Mouse (Mus musculus): ENCODE data around the gene Kazn. TPM values are rescaled to one million over a fixed set of nuclear protein-coding genes. Genes with fewer than 3 reads are reported as not detected.

Kazn gene
- total and polyA plus RNA-seq, 2 experiments from 2014 or later = 20.9 to 78.3 TPM

- Histone ChIP-seq H3K9ac (replicated peaks; ENCODE audit: low read length) (no peak overlapping the region), H3K4me3 (ENCODE audit: low read length) (no peak overlapping the region), H3K36me3 (ENCODE audit: insufficient read depth, low read length) (no peaks in the 10 kb centered on the region), H3K4me1 (ENCODE audit: insufficient read depth, low read length) (peaks cover 5% of the 10 kb centered on the region), H3K9me3 (ENCODE audit: low read length) (no peaks in the 10 kb centered on the region), H3K27ac (no peak overlapping the region), H3K4me2 (ENCODE audit: low read depth, low read length) (no peak overlapping the region), H3K27me3 (ENCODE audit: insufficient read depth, low read length) (no peaks in the 10 kb centered on the region)
- no peak for ATAC-seq
- no peak for DNase-seq (ENCODE audit: low spot score)
- no peak for TF ChIP-seq CTCF (IDR thresholded peaks at IDR 0.05; ENCODE audit: low read depth)
- WGBS = 86% methylated on average over 9 of the region's 9 CpGs
Measured at GRCm38 (mm10) chr4:142185533-142185900, 53.7 kb downstream of the Kazn start.

DNA sequence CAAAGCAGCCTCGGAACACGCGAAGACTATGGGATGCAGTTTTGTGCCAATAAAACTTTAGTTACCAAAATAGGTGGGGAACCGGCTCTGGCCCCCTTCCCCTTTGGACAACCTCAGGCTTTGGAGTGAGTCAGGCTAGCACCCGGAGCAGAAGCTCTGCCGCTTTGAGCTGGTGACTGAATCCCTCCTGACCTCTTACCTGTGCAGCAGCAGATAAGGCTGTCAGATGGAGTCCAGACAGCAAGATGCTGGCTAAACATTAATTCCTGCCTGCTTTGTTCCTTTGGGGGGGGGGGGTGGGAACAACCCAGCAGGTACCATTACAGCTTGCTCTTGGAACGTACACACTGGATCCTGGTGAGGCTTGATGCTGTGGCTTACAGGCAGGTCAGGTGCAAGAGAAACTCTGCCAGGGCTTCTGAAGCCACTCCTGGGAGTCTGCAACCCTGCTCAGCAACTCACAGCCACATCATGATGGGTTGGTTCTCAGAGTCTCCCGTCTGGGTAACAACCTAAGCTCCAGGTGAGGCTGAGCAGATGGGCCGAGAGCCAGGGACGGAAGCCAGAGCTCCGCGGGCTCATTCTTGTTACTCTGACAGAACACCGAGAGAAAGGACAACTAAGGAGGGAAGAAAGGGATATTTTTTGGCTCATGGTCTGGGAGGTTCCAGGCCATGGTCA is 54.2 kb downstream of the Kazn start:
- TF ChIP-seq CTCF (IDR thresholded peaks at IDR 0.05; ENCODE audit: low read depth) = no peak
- no peaks in the 10 kb centered on the region for H3K27me3 ChIP-seq (ENCODE audit: insufficient read depth, low read length)

DNA sequence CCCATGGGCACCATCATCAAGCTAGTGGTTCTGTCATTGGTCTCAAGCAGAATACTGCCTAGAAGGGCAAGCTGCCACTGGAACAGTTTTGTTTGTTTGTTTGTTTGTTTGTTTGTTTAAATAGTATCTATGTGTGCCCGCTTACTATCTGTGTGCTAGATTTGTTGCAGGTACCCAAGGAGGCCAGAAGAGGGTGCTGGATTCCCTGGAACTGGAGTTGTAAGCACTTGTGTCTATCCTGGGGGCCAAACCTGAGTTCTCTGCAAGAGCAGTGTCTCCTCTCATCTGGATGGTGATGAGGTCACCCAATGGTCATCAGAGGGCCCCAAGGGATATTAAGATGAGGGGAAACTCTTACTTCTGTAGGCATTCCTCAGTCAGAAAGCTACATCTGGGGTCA is 55.6 kb downstream of the Kazn start:
- H3K27me3 ChIP-seq (ENCODE audit: insufficient read depth, low read length) = no peaks in the 10 kb centered on the region
- H3K4me3 ChIP-seq (ENCODE audit: low read length) = no peak overlapping the region
- ATAC-seq (no peak), DNase-seq (ENCODE audit: low spot score) (no peak)
- H3K27ac ChIP-seq = no peak overlapping the region
- peaks cover 18% of the 10 kb centered on the region for H3K4me1 ChIP-seq (ENCODE audit: insufficient read depth, low read length)
- H3K4me2 ChIP-seq (ENCODE audit: low read depth, low read length) = no peak overlapping the region
- no peaks in the 10 kb centered on the region for H3K36me3 ChIP-seq (ENCODE audit: insufficient read depth, low read length)
- no peak overlapping the region for H3K9ac ChIP-seq (replicated peaks; ENCODE audit: low read length)
- H3K9me3 ChIP-seq (ENCODE audit: low read length) = no peaks in the 10 kb centered on the region
- peak; percentile 34 for TF ChIP-seq CTCF (IDR thresholded peaks at IDR 0.05; ENCODE audit: low read depth)
- 87% methylated on average over 1 of the region's 1 CpGs for WGBS

More for the DNA sequence above, 54.2 kb downstream of the Kazn start:
- no peak overlapping the region for H3K4me2 ChIP-seq (ENCODE audit: low read depth, low read length)
- no peak for DNase-seq (ENCODE audit: low spot score)
- no peak overlapping the region for H3K4me3 ChIP-seq (ENCODE audit: low read length)
- ATAC-seq = no peak
- H3K4me1 ChIP-seq (ENCODE audit: insufficient read depth, low read length) = peaks cover 10% of the 10 kb centered on the region
- H3K9me3 ChIP-seq (ENCODE audit: low read length) = no peaks in the 10 kb centered on the region
- 78% methylated on average over 13 of the region's 13 CpGs for WGBS
- no peak overlapping the region for H3K27ac ChIP-seq
- no peak overlapping the region for H3K9ac ChIP-seq (replicated peaks; ENCODE audit: low read length)
- H3K36me3 ChIP-seq (ENCODE audit: insufficient read depth, low read length) = no peaks in the 10 kb centered on the region

GRCm38 (mm10) chr4:142183015-142183414 is 56.2 kb downstream of the Kazn start:
- DNase-seq (ENCODE audit: low spot score) (no peak), ATAC-seq (no peak)
- Histone ChIP-seq H3K4me3 (ENCODE audit: low read length) (no peak overlapping the region), H3K27ac (no peak overlapping the region), H3K27me3 (ENCODE audit: insufficient read depth, low read length) (no peaks in the 10 kb centered on the region), H3K9me3 (ENCODE audit: low read length) (no peaks in the 10 kb centered on the region), H3K4me2 (ENCODE audit: low read depth, low read length) (no peak overlapping the region), H3K9ac (replicated peaks; ENCODE audit: low read length) (no peak overlapping the region), H3K36me3 (ENCODE audit: insufficient read depth, low read length) (no peaks in the 10 kb centered on the region), H3K4me1 (ENCODE audit: insufficient read depth, low read length) (peaks cover 18% of the 10 kb centered on the region)
- no peak for TF ChIP-seq CTCF (IDR thresholded peaks at IDR 0.05; ENCODE audit: low read depth)
- 60% methylated on average over 3 of the region's 3 CpGs for WGBS

- H3K27ac ChIP-seq = no peak overlapping the region
- DNase-seq (ENCODE audit: low spot score) (no peak), ATAC-seq (no peak)
- no peak overlapping the region for H3K4me2 ChIP-seq (ENCODE audit: low read depth, low read length)
- 84% methylated on average over 4 of the region's 4 CpGs for WGBS
- peaks cover 18% of the 10 kb centered on the region for H3K4me1 ChIP-seq (ENCODE audit: insufficient read depth, low read length)
- H3K9me3 ChIP-seq (ENCODE audit: low read length) = no peaks in the 10 kb centered on the region
- H3K36me3 ChIP-seq (ENCODE audit: insufficient read depth, low read length) = no peaks in the 10 kb centered on the region
- H3K4me3 ChIP-seq (ENCODE audit: low read length) = no peak overlapping the region
- no peaks in the 10 kb centered on the region for H3K27me3 ChIP-seq (ENCODE audit: insufficient read depth, low read length)
- H3K9ac ChIP-seq (replicated peaks; ENCODE audit: low read length) = no peak overlapping the region
- no peak for TF ChIP-seq CTCF (IDR thresholded peaks at IDR 0.05; ENCODE audit: low read depth)
Measured at GRCm38 (mm10) chr4:142181646-142182045, 57.6 kb downstream of the Kazn start.

GRCm38 (mm10) chr4:142180874-142181273 is 58.3 kb downstream of the Kazn start:
- Histone ChIP-seq H3K9me3 (ENCODE audit: low read length) (no peaks in the 10 kb centered on the region), H3K9ac (replicated peaks; ENCODE audit: low read length) (no peak overlapping the region), H3K4me2 (ENCODE audit: low read depth, low read length) (no peak overlapping the region), H3K4me1 (ENCODE audit: insufficient read depth, low read length) (peaks cover 18% of the 10 kb centered on the region), H3K27ac (peak overlapping the region; percentile 66), H3K4me3 (ENCODE audit: low read length) (no peak overlapping the region), H3K27me3 (ENCODE audit: insufficient read depth, low read length) (no peaks in the 10 kb centered on the region), H3K36me3 (ENCODE audit: insufficient read depth, low read length) (no peaks in the 10 kb centered on the region)
- TF ChIP-seq CTCF (IDR thresholded peaks at IDR 0.05; ENCODE audit: low read depth) = no peak
- no peak for DNase-seq (ENCODE audit: low spot score)
- 86% methylated on average over 9 of the region's 9 CpGs for WGBS
- no peak for ATAC-seq

DNA sequence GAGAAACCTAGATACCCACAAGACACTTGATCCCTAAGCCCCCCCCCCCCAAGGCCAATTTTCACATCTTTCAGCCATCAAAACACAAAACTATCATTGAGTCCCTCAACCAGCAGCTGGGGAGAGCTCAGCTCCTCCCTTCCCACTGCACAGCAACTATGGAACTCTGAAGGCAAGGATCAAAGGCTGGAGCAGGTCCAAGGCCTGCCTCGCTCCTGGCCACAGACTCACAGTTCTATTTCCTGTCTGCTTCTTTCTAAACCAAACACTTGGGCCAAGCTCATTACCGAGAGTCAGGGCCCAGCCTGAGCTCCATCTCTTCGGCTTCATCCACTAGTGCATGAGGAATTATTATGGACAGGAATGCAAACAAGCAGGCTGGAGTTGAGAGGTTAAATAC is 58.9 kb downstream of the Kazn start:
- H3K9me3 ChIP-seq (ENCODE audit: low read length) = no peaks in the 10 kb centered on the region
- H3K36me3 ChIP-seq (ENCODE audit: insufficient read depth, low read length) = no peaks in the 10 kb centered on the region
- no peaks in the 10 kb centered on the region for H3K27me3 ChIP-seq (ENCODE audit: insufficient read depth, low read length)
- no peak overlapping the region for H3K4me3 ChIP-seq (ENCODE audit: low read length)
- ATAC-seq (peak; percentile 60), DNase-seq (ENCODE audit: low spot score) (peak; percentile 83)
- H3K4me2 ChIP-seq (ENCODE audit: low read depth, low read length) = no peak overlapping the region
- peaks cover 18% of the 10 kb centered on the region for H3K4me1 ChIP-seq (ENCODE audit: insufficient read depth, low read length)
- no peak overlapping the region for H3K9ac ChIP-seq (replicated peaks; ENCODE audit: low read length)
- H3K27ac ChIP-seq = peak overlapping the region; percentile 66
- WGBS = 34% methylated on average over 3 of the region's 3 CpGs
- no peak for TF ChIP-seq CTCF (IDR thresholded peaks at IDR 0.05; ENCODE audit: low read depth)
